Mouse (Mus musculus) cerebellum, adult 8-10 months (tissue): ENCODE results near the gene Pramel1.
"Not testable (repeated sequence)": the region's sequence is repeated elsewhere in the genome, so short reads cannot be mapped to it uniquely, and the experiment has no call there.

Source experiments
- DNase-seq: peaks from one replicate; pipeline ENCODE4 v3.0.0; 2022

Gene Pramel1

DNA sequence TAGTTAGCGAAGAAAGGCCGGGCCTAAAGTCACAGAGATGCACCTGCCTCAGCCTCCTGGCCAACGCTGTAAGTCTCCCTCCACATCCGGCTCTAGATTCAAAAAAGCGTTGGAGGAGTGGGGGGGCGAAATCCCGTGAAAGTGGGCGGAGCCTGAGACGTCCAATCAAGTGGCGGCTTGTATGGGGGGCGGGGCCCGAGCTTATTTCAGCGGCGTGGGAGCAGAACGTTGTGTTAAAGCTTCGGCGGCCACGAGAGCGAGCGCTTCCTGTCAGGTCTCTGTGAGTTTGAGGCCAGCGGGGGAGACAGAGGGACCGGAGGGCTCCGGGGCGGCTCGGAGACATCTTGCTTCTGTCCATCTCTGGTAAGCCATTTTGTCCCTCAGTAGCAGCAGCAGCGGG, at the start of gene Pramel1:
Pramel1 (plus strand) TSS at position 248 of the 400 bp plus-strand sequence.
- DNase-seq: no peak

GRCm38 (mm10) chr4:143345491-143345890, 48.7 kb upstream of the Pramel1 start:
- DNase-seq: not testable (repeated sequence)

DNA sequence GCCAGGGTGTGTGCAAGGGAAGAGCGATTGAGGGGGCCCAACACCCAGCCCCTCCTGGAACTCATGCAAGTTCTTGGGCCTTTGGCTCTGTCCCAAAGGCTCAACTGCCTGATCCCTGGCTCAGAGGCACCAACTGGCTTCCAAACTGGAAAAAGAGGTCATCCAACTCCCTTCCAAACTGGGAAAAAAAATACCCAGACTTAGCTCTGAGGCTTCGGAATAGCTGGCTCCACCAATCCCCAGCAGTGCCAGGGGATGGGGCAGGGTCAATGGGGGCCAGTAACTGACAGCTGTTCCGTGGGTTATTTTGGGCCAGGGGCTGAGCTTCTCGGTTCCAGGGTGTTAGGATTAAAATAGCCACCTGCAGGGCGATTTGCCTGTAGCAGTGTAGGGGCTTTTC, 45.5 kb upstream of the Pramel1 start:
- no peak for DNase-seq

DNA sequence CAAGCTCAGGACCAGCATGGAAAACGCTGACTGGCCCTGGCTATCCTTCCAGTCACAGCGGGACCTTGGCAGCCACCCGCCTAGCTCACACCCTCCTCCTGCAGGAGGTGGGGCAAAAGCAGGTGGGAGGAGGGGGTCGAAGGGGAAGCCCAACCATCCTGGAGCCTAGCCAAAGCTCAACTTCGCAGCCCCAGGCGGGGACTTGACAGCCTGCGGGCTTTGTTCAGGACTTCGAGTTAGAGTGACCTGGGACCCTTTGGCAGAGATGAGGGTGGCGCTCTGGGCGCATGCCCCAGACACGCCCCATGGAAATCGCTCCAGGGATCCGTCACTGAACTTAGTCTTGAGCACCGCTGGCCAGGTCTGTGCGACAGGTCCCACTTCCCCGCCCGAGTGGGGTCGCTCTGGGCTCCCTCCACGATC, 44.7 kb upstream of the Pramel1 start, which contains the start of gene Lrrc38:
Lrrc38 (plus strand) TSS at position 274 of the 423 bp plus-strand sequence.
- peak; percentile 58 for DNase-seq

- DNase-seq: peak; percentile 20
Observed at GRCm38 (mm10) chr4:143350047-143351015, 43.9 kb upstream of the Pramel1 start.

- no peak for DNase-seq
Observed at GRCm38 (mm10) chr4:143352301-143352700, 41.9 kb upstream of the Pramel1 start.

GRCm38 (mm10) chr4:143361520-143361919, 32.7 kb upstream of the Pramel1 start:
- DNase-seq: no peak

- no peak for DNase-seq
Observed at GRCm38 (mm10) chr4:143366415-143367041, 27.7 kb upstream of the Pramel1 start.

- DNase-seq: no peak
Observed at GRCm38 (mm10) chr4:143379480-143379879, 14.7 kb upstream of the Pramel1 start.

DNA sequence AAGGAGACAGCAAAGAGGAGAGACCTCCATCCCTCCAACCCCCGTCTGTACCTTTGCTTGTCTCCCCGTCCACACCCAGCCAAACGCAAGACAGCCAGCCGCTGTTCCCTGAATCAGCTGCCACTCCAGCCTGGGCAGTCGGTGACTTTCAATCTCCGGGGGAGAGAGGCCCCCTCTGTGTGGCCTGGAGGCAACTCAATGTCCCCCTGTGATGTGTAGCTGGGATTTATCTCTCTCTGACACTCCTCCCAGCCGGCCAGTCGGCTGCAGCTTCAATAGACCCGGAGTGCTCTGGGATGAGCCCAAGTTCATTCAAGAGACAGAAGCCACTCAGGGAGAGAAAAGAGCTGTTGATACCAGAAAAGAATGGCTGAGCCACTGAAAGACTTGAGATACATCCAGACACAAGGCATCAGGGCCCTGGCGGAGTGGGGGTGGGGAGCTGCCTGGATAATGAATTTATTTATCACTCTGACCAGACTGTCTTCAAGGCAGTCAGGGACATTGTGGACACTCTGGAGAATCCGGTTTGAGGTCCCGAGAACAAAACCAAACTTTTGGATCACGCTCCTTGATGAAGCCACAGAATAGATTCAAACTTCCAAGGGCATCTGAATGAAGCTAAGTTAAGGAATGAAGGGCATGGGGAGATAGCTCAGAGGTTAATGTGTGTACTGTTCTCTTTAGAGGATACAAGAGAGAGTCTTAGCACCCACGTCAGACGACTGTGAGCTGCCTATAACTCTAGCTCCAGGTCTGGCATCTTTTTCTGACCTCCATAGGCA, 14.1 kb upstream of the Pramel1 start:
- DNase-seq: peak; percentile 8

GRCm38 (mm10) chr4:143380716-143381004, 13.6 kb upstream of the Pramel1 start:
- DNase-seq: peak; percentile 29

GRCm38 (mm10) chr4:143382163-143382562, 12.1 kb upstream of the Pramel1 start:
- DNase-seq: peak; percentile 11

DNA sequence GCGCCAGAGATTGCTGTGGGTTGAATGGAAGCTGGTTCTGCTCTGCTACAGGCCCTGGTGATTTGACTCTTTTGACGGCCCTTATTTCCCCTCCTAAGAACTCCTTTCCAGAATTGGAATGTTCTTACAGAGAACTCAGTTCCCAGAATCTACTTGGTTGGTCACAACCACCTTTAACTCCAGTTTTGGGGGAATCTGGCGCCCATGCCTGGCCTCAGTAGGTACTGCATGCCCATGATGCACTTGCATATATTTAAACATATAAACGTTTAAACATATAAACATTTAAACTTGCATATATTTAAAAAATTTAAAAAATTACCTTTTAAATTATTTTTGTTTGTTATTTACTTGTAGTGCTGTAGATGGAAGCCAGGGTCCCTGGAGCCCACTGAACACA, 10.6 kb upstream of the Pramel1 start:
- DNase-seq: no peak

GRCm38 (mm10) chr4:143388955-143389702, 5.1 kb upstream of the Pramel1 start:
- DNase-seq: no peak

- peak; percentile 28 for DNase-seq
Observed at GRCm38 (mm10) chr4:143411566-143412218, 17.5 kb downstream of the Pramel1 start.

- peak; percentile 87 for DNase-seq
Observed at GRCm38 (mm10) chr4:143412219-143413092, 18.2 kb downstream of the Pramel1 start, which contains the start of gene Pramef8. Pramef8 (plus strand) TSS chr4:143412426.

DNA sequence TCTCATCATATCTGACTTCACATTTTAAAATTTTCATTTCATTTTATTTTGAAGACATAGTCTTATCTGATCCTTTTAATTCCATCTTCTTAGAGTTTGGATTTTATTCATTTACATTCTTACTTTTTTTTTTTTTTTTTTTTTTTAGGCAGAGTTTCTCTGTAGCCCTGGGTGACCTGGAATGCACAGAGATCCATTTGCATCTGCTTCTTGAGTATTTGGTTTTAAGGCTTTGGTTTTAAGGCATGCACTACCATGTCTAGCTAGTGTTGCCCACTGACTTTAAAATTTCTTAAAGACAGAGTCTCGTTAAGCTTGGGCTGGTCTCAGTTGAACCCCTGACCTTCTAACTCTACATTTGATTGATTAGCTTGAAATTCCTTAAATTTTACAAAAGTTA, 19.4 kb downstream of the Pramel1 start:
- DNase-seq: no peak

DNA sequence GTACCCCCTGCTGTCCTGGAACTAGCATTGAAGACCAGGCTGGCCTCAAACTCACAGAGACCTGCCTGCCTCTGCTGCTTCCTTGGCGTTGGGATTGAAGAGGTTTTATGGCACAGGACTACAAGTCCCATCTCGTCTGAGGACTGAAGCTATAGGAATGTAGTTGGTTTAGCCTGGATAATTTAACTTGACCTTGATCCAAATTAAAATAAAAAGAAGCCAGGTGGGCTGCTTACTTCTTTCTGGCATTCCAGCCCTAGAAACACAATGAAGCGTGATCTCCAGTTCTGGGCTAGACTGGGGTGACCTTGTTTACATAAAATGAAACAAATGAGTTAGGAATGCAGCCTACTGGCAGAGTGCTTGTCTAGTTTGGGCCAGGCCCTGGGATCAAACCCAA, 19.9 kb downstream of the Pramel1 start:
- DNase-seq: no peak

DNA sequence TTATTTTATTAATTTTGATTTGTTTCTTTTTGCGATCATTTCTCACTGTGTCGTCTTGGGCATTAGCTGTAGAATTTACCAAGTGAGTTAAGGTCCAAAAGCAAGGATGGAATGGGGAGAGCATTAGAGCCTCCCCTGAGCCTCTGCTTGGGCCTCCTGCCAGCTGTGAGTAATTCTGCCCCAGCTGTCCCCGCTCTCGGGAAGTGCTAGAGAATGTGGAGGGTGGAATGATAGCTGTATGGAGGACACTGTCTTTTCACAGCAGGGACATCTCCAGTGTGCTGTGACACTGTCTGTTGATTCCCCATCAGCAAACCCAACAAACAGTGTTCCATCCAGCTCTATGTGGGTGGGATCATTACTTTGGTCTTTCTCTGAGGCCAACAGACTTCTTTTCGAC, 32.5 kb downstream of the Pramel1 start:
- DNase-seq: not testable (repeated sequence)
